8 mouse cellular contexts compared by ENCODE assay signal in genomic region chr5:92309681-92310511, GRCm38 (mm10). TPM values are rescaled to one million over a fixed set of nuclear protein-coding genes. Genes with fewer than 3 reads are reported as not detected.
DNase-seq lines count a peak whose midpoint lies in the region; ATAC-seq and TF ChIP-seq lines count a peak whose summit lies in the region.

Gene Sdad1, minus strand, starts transcription at chr5:92310479.

- peak; percentile 93 for ATAC-seq in frontal cortex, adult (ENCODE audit: low TSS enrichment)
- peak; percentile 98 for ATAC-seq in lung, postnatal 0 days

- no peaks in the 10 kb centered on the region for H3K27me3 ChIP-seq in hindbrain, embryonic 10.5 days (ENCODE audit: insufficient read depth, poor library complexity, severe bottlenecking)
- H3K27me3 ChIP-seq in lung, postnatal 0 days (replicated peaks; ENCODE audit: insufficient read depth, low read length), result no peaks in the 10 kb centered on the region

- peak within 1 kb of the TSS; percentile 66 for H3K9ac ChIP-seq in lung, postnatal 0 days (replicated peaks; ENCODE audit: low read depth)

- no peaks in the 10 kb centered on the region for H3K9me3 ChIP-seq in hindbrain, embryonic 10.5 days
- H3K9me3 ChIP-seq in lung, postnatal 0 days (ENCODE audit: low read length), result no peaks in the 10 kb centered on the region

- H3K27ac ChIP-seq in hindbrain, embryonic 10.5 days, result peak within 1 kb of the TSS; percentile 86
- H3K27ac ChIP-seq in lung, postnatal 0 days (ENCODE audit: low read length), result peak within 1 kb of the TSS; percentile 52; the same call in 1 of the 2 replicates

- H3K4me3 ChIP-seq in hindbrain, embryonic 10.5 days, result peak within 1 kb of the TSS; percentile 76
- H3K4me3 ChIP-seq in lung, postnatal 0 days (ENCODE audit: low read depth, low read length), result peak within 1 kb of the TSS; percentile 57

- peak within 1 kb of the TSS; percentile 79 for H3K4me2 ChIP-seq in lung, postnatal 0 days (replicated peaks; ENCODE audit: low read depth, low read length)

- peaks cover 14% of the 10 kb centered on the region for H3K4me1 ChIP-seq in hindbrain, embryonic 10.5 days (replicated peaks)
- H3K4me1 ChIP-seq in lung, postnatal 0 days (ENCODE audit: insufficient read depth, low read depth, low read length), result peaks cover 6% of the 10 kb centered on the region; the same call in 1 of the 2 replicates

- peaks cover 24% of the 10 kb centered on the region for H3K36me3 ChIP-seq in hindbrain, embryonic 10.5 days
- 0 out of 2 replicates have a peak, but pooled peaks cover under 1% of the 10 kb centered on the region for H3K36me3 ChIP-seq in lung, postnatal 0 days (ENCODE audit: insufficient read depth, low read length)

- no peak for TF ChIP-seq EP300 in lung, postnatal 0 days (IDR thresholded peaks at IDR 0.05)

- DNase-seq in MEL-GATA-1-ER (ENCODE audit: extremely low read depth, low read depth), result peak; percentile 89
- DNase-seq in cerebellum, adult 8-10 months, result peak; percentile 90
- DNase-seq in hindbrain, embryonic 10.5 days (ENCODE audit: low spot score), result peak; percentile 94
- DNase-seq in layer of hippocampus, adult 9-11 months, result peak; percentile 94
- peak; percentile 96 for DNase-seq in lung, postnatal 0 days (ENCODE audit: low spot score)
- DNase-seq in ovary, postnatal 14 days (ENCODE audit: low spot score), result peak; percentile 87
- peak; percentile 93 for DNase-seq in thymus, postnatal 14 days

- TF ChIP-seq CTCF in lung, postnatal 0 days (IDR thresholded peaks at IDR 0.05), result peak; percentile 86

- 3% methylated on average over 41 of the region's 41 CpGs for WGBS in hindbrain, embryonic 10.5 days
- 1% methylated on average over 40 of the region's 41 CpGs for WGBS in lung, postnatal 0 days

RNA-seq across cellular contexts. Expression of gene Sdad1, which starts in this region (rescaled TPM):
- polyA plus RNA-seq in hindbrain, embryonic 10.5 days (2016; fragmentation: Nextera tagmentation; extraction: Ambion mirVana), result 35.3 and 53.7 TPM in 2 replicates
- polyA plus RNA-seq in lung, postnatal 0 days (2015; fragmentation: Nextera tagmentation; extraction: Ambion mirVana), result 14.8 and 15.0 TPM in 2 replicates

Comparison
In these comparisons a context has a peak if more than half of its experiments do, and no peak if none do; other contexts are left out.
1. Peak in every context shown above with its lines: DNase-seq, ATAC-seq, H3K4me3 ChIP-seq and H3K27ac ChIP-seq.